Mouse (Mus musculus): ENCODE measurements around the gene Clock. TPM values are rescaled to one million over a fixed set of nuclear protein-coding genes. Genes with fewer than 3 reads are reported as not detected.

Clock gene
- polyA plus RNA-seq, 1 experiment, result 1.8 TPM

DNA sequence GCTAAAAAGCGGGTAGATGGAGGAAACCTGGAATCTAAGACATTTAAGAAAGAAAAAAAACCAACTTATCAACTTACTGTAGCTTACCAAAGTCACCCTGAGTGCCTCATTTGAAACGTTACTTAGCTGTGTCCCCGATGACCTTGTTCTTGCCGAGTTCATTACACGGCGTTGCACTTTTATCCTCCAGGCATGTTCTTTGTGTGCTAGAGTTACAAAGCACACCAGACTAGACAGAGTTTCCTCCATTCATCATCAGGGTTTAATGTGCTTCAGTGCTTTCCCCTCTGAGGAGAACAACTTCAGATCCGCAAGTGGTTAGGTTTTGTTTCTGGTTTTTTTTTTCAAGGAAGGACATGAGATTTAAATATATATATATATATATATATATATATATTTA, 139.8 kb downstream of the Clock start:
- 91% methylated on average over 7 of the region's 7 CpGs for WGBS
- Histone ChIP-seq H3K4me1 (ENCODE audit: control insufficient read depth, insufficient read depth, low read length) (no peaks in the 10 kb centered on the region), H3K27ac (ENCODE audit: control insufficient read depth, insufficient read depth, low read depth, low read length, poor library complexity) (no peak overlapping the region), H3K4me3 (replicated peaks; ENCODE audit: control insufficient read depth, low read depth, low read length) (no peak overlapping the region)
- no peak for TF ChIP-seq CTCF (IDR thresholded peaks at IDR 0.05; ENCODE audit: control insufficient read depth, insufficient read depth, low read length)
- TF ChIP-seq POLR2A (IDR thresholded peaks at IDR 0.05; ENCODE audit: borderline replicate concordance, control insufficient read depth, low read depth, low read length), result no peak

DNA sequence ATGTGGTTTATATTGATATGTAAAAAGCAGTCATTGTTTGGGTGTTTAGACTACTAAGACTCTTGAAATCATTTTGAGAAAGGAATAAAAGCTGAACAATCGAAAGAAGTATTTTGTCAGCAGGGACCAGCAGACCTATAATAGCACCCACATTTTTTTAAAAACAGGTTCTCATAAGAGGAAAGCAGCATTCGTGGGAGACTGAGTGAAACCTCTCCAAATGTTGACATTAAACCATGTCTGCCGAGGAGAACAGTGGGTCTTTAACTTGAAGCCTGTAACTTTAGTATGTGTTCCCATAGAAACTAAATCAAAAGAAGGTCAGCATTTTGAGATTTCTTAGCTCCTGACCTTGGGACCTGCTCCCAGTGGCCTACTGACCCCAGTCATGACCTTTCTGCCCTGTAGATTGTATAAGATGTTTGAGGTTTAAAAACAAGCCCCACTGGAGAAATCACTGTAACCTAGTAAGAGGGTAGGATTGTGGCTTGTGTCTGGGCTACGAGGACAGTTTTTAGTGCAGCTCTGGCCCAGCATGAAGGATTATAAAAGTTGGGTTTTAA, 140.7 kb downstream of the Clock start:
- 73% methylated on average over 4 of the region's 4 CpGs for WGBS
- TF ChIP-seq POLR2A (IDR thresholded peaks at IDR 0.05; ENCODE audit: borderline replicate concordance, control insufficient read depth, low read depth, low read length), result no peak
- no peak for TF ChIP-seq CTCF (IDR thresholded peaks at IDR 0.05; ENCODE audit: control insufficient read depth, insufficient read depth, low read length)

DNA sequence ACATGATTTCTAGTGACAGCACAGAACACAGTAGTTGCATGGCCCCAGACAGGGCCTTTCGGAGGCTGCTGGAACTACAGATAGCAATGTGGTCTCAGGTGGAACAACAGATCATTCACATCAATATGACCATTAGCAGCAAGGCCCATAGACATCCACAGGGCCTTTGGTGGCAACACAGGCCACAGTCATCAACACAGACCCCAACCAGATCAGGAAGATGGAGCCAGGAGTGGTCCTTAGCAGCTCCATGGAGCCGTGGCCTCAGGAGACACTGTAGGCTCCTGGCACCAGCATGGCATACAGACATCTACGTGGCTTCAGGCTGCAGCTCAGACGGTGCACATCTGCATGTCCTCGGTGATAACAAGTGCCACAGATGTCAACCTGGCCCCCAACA, 141.7 kb downstream of the Clock start:
- TF ChIP-seq POLR2A (IDR thresholded peaks at IDR 0.05; ENCODE audit: borderline replicate concordance, control insufficient read depth, low read depth, low read length) (no peak), CTCF (IDR thresholded peaks at IDR 0.05; ENCODE audit: control insufficient read depth, insufficient read depth, low read length) (no peak)
- no peaks in the 10 kb centered on the region for H3K4me1 ChIP-seq (ENCODE audit: control insufficient read depth, insufficient read depth, low read length)
- H3K4me3 ChIP-seq (replicated peaks; ENCODE audit: control insufficient read depth, low read depth, low read length), result no peak overlapping the region
- no peak overlapping the region for H3K27ac ChIP-seq (ENCODE audit: control insufficient read depth, insufficient read depth, low read depth, low read length, poor library complexity)
- 66% methylated on average over 5 of the region's 5 CpGs for WGBS

More for the DNA sequence above, 140.7 kb downstream of the Clock start:
- no peak overlapping the region for H3K27ac ChIP-seq (ENCODE audit: control insufficient read depth, insufficient read depth, low read depth, low read length, poor library complexity)
- H3K4me3 ChIP-seq (replicated peaks; ENCODE audit: control insufficient read depth, low read depth, low read length), result no peak overlapping the region
- H3K4me1 ChIP-seq (ENCODE audit: control insufficient read depth, insufficient read depth, low read length), result no peaks in the 10 kb centered on the region

DNA sequence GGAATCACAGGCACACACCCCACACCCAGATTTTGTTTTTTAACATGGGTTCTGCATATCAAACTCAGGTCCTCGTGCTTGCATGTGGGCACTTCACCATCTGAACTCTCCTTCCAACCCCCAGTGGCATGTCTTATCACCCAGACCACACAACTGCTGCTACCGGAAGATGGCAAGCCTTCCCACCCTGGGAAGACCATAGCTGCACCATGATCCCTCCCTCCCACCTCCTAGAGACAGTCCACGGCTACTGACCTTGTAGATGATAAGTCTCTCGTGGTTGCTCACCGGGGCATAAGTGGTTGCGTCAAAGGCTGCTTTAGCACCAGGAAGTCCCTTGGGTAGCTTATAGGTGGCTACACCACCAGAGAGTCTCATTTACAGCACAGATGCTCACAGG, 143.1 kb downstream of the Clock start:
- 43% methylated on average over 6 of the region's 6 CpGs for WGBS
- Histone ChIP-seq H3K4me3 (replicated peaks; ENCODE audit: control insufficient read depth, low read depth, low read length) (no peak overlapping the region), H3K27ac (ENCODE audit: control insufficient read depth, insufficient read depth, low read depth, low read length, poor library complexity) (no peak overlapping the region), H3K4me1 (ENCODE audit: control insufficient read depth, insufficient read depth, low read length) (no peaks in the 10 kb centered on the region)
- TF ChIP-seq CTCF (IDR thresholded peaks at IDR 0.05; ENCODE audit: control insufficient read depth, insufficient read depth, low read length), result no peak
- TF ChIP-seq POLR2A (IDR thresholded peaks at IDR 0.05; ENCODE audit: borderline replicate concordance, control insufficient read depth, low read depth, low read length), result no peak

DNA sequence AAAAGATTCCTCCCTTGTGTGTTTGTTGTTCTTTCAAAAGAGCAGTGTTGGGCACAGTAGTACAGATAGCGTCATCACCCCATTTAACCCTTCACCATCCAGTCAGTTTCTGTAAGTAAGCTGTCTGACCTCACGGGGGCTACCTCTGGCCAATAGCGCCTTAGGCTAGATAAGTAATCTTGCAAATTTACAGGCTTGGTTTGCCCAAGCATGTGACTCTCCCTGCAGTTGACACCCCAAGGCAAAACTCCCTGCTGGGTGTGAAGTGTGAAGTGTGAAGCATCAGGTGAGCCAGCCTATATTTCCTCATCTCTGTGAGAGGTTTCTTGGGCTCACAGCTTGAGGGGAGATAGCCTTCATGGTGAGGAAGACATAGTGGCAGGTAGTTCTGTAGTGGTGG, 144.5 kb downstream of the Clock start:
- 61% methylated on average over 3 of the region's 3 CpGs for WGBS
- no peak overlapping the region for H3K4me3 ChIP-seq (replicated peaks; ENCODE audit: control insufficient read depth, low read depth, low read length)
- no peak overlapping the region for H3K27ac ChIP-seq (ENCODE audit: control insufficient read depth, insufficient read depth, low read depth, low read length, poor library complexity)
- no peaks in the 10 kb centered on the region for H3K4me1 ChIP-seq (ENCODE audit: control insufficient read depth, insufficient read depth, low read length)
- TF ChIP-seq CTCF (IDR thresholded peaks at IDR 0.05; ENCODE audit: control insufficient read depth, insufficient read depth, low read length) (no peak), POLR2A (IDR thresholded peaks at IDR 0.05; ENCODE audit: borderline replicate concordance, control insufficient read depth, low read depth, low read length) (no peak)

Other genes starting within 250 kb of the Clock start
- gene Srd5a3, start 164.5 kb downstream of the Clock start, polyA plus RNA-seq (2011; ENCODE audit: insufficient read depth, insufficient read length, low replicate concordance, missing spikeins), result 4.7 and 11.0 TPM in 2 replicates
- 13.3 and 26.0 TPM in 2 replicates for gene Tmem165, start 120.9 kb downstream of the Clock start, polyA plus RNA-seq (2011; ENCODE audit: insufficient read depth, insufficient read length, low replicate concordance, missing spikeins)
- gene Pdcl2, start 26.4 kb upstream of the Clock start, polyA plus RNA-seq (2011; ENCODE audit: insufficient read depth, insufficient read length, low replicate concordance, missing spikeins), result not detected in 2 replicates
- not detected in 2 replicates for gene Nmu, start 59.0 kb upstream of the Clock start, polyA plus RNA-seq (2011; ENCODE audit: insufficient read depth, insufficient read length, low replicate concordance, missing spikeins)
- not detected in 2 replicates for gene Gm7271, start 179.2 kb upstream of the Clock start, polyA plus RNA-seq (2011; ENCODE audit: insufficient read depth, insufficient read length, low replicate concordance, missing spikeins)
- gene Exoc1, start 224.5 kb upstream of the Clock start, polyA plus RNA-seq (2011; ENCODE audit: insufficient read depth, insufficient read length, low replicate concordance, missing spikeins), result 16.1 and 41.8 TPM in 2 replicates